Mouse (Mus musculus) thymus, postnatal 4 days (tissue): ENCODE results near the gene Akap7.
A peak's percentile ranks its signal among the peaks of the same experiment; 100 is the strongest.

ENCODE experiments used
- DNase-seq: peaks from one replicate; pipeline ENCODE4 v3.0.0; 2021

Akap7 gene

GRCm38 (mm10) chr10:25307770-25308169 lies at the start of gene Akap7:
Gene Akap7, minus strand, starts transcription at chr10:25307870.
- DNase-seq = no peak

- no peak for DNase-seq
Measured at GRCm38 (mm10) chr10:25354390-25354789, 46.7 kb upstream of the Akap7 start.

GRCm38 (mm10) chr10:25353941-25354340 lies 46.3 kb upstream of the Akap7 start:
- DNase-seq = no peak

GRCm38 (mm10) chr10:25342801-25343200 lies 35.1 kb upstream of the Akap7 start:
- DNase-seq = peak; percentile 16

- no peak for DNase-seq
Measured at GRCm38 (mm10) chr10:25340675-25341074, 33.0 kb upstream of the Akap7 start.

GRCm38 (mm10) chr10:25333390-25334079 lies 25.9 kb upstream of the Akap7 start:
- DNase-seq = no peak

- no peak for DNase-seq
Measured at GRCm38 (mm10) chr10:25331321-25332049, 23.8 kb upstream of the Akap7 start.

- no peak for DNase-seq
Measured at GRCm38 (mm10) chr10:25330094-25330493, 22.4 kb upstream of the Akap7 start.

- DNase-seq = no peak
Measured at GRCm38 (mm10) chr10:25327511-25327910, 19.8 kb upstream of the Akap7 start.

- DNase-seq = no peak
Measured at GRCm38 (mm10) chr10:25325690-25326089, 18.0 kb upstream of the Akap7 start.

- no peak for DNase-seq
Measured at GRCm38 (mm10) chr10:25321198-25321597, 13.5 kb upstream of the Akap7 start.

- no peak for DNase-seq
Measured at GRCm38 (mm10) chr10:25319531-25319930, 11.9 kb upstream of the Akap7 start.

- no peak for DNase-seq
Measured at GRCm38 (mm10) chr10:25318405-25318804, 10.7 kb upstream of the Akap7 start.

- DNase-seq = no peak
Measured at GRCm38 (mm10) chr10:25317665-25318064, 10.0 kb upstream of the Akap7 start.

GRCm38 (mm10) chr10:25313856-25314584 lies 6.3 kb upstream of the Akap7 start:
- no peak for DNase-seq

- DNase-seq = no peak
Measured at GRCm38 (mm10) chr10:25311554-25312212, 4.0 kb upstream of the Akap7 start.

GRCm38 (mm10) chr10:25310736-25311135 lies 3.1 kb upstream of the Akap7 start:
- DNase-seq = no peak

GRCm38 (mm10) chr10:25309996-25310395 lies 2.3 kb upstream of the Akap7 start:
- no peak for DNase-seq

- no peak for DNase-seq
Measured at GRCm38 (mm10) chr10:25305146-25305545, 2.5 kb downstream of the Akap7 start.

GRCm38 (mm10) chr10:25304608-25305007 lies 3.1 kb downstream of the Akap7 start:
- DNase-seq = no peak

- no peak for DNase-seq
Measured at GRCm38 (mm10) chr10:25299031-25299529, 8.6 kb downstream of the Akap7 start.

GRCm38 (mm10) chr10:25298264-25298671 lies 9.4 kb downstream of the Akap7 start:
- no peak for DNase-seq

- DNase-seq = peak; percentile 12
Measured at GRCm38 (mm10) chr10:25297666-25298263, 9.9 kb downstream of the Akap7 start.
